Mouse (Mus musculus) stomach, embryonic 15.5 days (tissue): ENCODE results near the gene Spata5. TPM values are rescaled to one million over a fixed set of nuclear protein-coding genes. Genes with fewer than 3 reads are reported as not detected.
"Not testable (repeated sequence)": the region's sequence is repeated elsewhere in the genome, so short reads cannot be mapped to it uniquely, and the experiment has no call there.

Experiments
- ATAC-seq: fragments of 200-750 bp; cut with Nextera tagmentation; 2 replicates; pipeline ENCODE4 v1.8.0; 2017; ENCODE audit warnings: low read depth, moderate number of reproducible peaks, moderate TSS enrichment; ENCODE audit not compliant: insufficient read depth, low FRiP score
- H3K27ac ChIP-seq: fragments of 300-500 bp; sonication (generic); 2 replicates; pipeline ENCODE4 v1.5.1; 2015; ENCODE audit warnings: mild to moderate bottlenecking, inconsistent platforms
- H3K27me3 ChIP-seq: fragments of 300-500 bp; sonication (generic); replicated peaks from 2 replicates; pipeline ENCODE4 v1.6.1; 2015; ENCODE audit warnings: inconsistent platforms
- H3K36me3 ChIP-seq: fragments of 300-500 bp; sonication (generic); 2 replicates; pipeline ENCODE4 v1.6.1; 2015; ENCODE audit warnings: inconsistent platforms
- H3K4me1 ChIP-seq: fragments of 300-500 bp; sonication (generic); 2 replicates; pipeline ENCODE4 v1.6.1; 2015; ENCODE audit warnings: inconsistent platforms
- H3K4me2 ChIP-seq: fragments of 300-500 bp; sonication (generic); 2 replicates; pipeline ENCODE4 v1.6.1; 2015; ENCODE audit warnings: mild to moderate bottlenecking, inconsistent platforms
- H3K4me3 ChIP-seq: fragments of 300-500 bp; sonication (generic); replicated peaks from 2 replicates; pipeline ENCODE4 v1.5.1; 2015; ENCODE audit warnings: inconsistent platforms
- H3K9ac ChIP-seq: fragments of 300-500 bp; sonication (generic); 2 replicates; pipeline ENCODE4 v1.6.1; 2015; ENCODE audit warnings: inconsistent platforms
- H3K9me3 ChIP-seq: fragments of 300-500 bp; sonication (generic); 2 replicates; pipeline ENCODE4 v1.6.1; 2016; ENCODE audit warnings: inconsistent platforms
- WGBS: fragments of 180-500 bp; shearing (Covaris S2); methylation state at CpG from one replicate; pipeline ENCODE4 v1.1.7; 2015; 5-methylcytosine and 5-hydroxymethylcytosine counted together
- polyA plus RNA-seq: library from polyadenylated mRNA; unstranded; fragments of >200 nt; fragmentation: Nextera tagmentation; extraction: Ambion mirVana; gene quantifications from 2 replicates; pipeline ENCODE4 v1.2.1, GENCODE M21; 2015

Gene Spata5
- polyA plus RNA-seq, 1 experiment from 2014 or later, result 28.7 TPM

DNA sequence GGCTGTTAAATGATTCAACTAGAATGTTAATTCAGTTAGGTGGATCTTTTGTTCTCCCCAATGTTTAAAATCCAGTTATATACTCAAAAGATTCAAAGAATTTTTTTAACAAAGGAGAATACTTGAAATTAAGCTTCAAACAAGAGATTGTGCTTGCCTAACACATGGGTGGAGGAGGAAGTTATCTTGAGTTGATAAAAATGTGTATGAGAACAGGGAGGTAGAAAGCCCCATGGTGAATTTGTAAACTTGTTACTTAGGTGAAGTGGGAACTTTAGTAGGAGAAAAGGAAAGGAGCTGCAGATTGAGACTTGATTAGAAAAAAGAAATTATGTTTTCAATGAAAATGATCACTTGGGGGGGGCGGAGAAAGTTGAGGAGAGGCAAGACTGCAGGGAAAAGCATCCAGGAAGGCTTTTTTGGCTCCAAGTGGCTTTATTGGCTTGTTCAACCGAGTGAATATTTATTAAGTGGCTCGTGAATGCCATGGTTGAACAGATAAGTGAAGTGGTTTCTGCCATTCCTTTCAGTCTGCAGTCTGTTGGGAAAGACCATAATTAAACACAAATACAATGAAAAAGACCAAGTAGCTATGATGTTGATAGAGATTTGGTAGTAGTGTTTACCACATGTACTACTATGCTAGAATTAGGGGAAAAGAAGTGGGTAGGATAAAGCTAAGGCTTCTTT, 100.8 kb downstream of the Spata5 start:
- no peaks in the 10 kb centered on the region for H3K9me3 ChIP-seq
- H3K27me3 ChIP-seq, result no peaks in the 10 kb centered on the region
- no peak overlapping the region for H3K9ac ChIP-seq
- 76% methylated on average over 3 of the region's 3 CpGs for WGBS
- H3K36me3 ChIP-seq, result no peaks in the 10 kb centered on the region
- no peak overlapping the region for H3K4me3 ChIP-seq
- no peak overlapping the region for H3K4me2 ChIP-seq
- no peak for ATAC-seq
- H3K4me1 ChIP-seq, result no peaks in the 10 kb centered on the region
- H3K27ac ChIP-seq, result no peak overlapping the region

DNA sequence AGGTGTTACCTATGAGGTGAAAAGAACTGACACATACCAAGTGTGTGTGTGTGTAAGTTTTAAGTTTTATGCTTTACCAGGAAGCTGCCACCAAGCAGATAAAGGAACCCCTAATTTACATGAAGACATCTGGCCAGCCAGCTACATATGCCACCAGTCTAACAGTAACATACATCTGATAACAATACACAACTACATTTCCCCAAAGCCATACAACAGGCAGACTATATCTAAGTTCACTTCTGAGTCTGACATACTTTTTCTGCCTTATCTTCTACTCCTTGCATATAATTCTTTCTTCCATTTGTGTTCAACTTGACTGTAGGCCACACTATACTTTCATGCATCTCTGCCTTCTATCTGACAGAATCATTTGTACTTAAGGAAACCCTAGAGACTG, 112.4 kb downstream of the Spata5 start:
- no peaks in the 10 kb centered on the region for H3K27me3 ChIP-seq
- no peak overlapping the region for H3K9ac ChIP-seq
- H3K4me3 ChIP-seq, result no peak overlapping the region
- no peaks in the 10 kb centered on the region for H3K4me1 ChIP-seq
- no peaks in the 10 kb centered on the region for H3K36me3 ChIP-seq
- no peak overlapping the region for H3K27ac ChIP-seq
- ATAC-seq, result no peak
- no peaks in the 10 kb centered on the region for H3K9me3 ChIP-seq
- H3K4me2 ChIP-seq, result no peak overlapping the region

DNA sequence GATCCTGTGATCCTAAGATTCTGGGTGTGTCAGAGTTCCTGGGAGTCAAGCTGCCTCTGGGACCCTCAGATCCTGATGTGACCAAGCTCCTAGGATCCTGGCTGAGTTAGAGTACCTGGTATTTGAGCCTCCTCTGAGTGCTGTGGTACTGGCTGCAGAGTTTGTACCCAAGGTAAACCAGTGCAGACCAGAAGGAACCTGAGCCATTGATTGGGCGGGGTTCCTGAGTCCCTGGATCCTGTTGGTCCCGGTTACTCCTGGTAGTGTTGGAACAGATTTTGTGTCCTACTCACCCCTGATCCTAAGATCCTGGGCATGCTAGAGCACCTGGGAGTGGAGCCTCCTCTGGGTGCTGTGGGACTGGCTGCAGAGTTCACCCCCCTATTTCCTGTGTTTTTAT, 121.0 kb downstream of the Spata5 start:
- not testable (repeated sequence) for H3K36me3 ChIP-seq, H3K4me1 ChIP-seq, H3K9ac ChIP-seq, ATAC-seq, H3K9me3 ChIP-seq, H3K27me3 ChIP-seq, H3K4me2 ChIP-seq, H3K27ac ChIP-seq, H3K4me3 ChIP-seq
- 97% methylated on average over 2 of the region's 2 CpGs for WGBS

DNA sequence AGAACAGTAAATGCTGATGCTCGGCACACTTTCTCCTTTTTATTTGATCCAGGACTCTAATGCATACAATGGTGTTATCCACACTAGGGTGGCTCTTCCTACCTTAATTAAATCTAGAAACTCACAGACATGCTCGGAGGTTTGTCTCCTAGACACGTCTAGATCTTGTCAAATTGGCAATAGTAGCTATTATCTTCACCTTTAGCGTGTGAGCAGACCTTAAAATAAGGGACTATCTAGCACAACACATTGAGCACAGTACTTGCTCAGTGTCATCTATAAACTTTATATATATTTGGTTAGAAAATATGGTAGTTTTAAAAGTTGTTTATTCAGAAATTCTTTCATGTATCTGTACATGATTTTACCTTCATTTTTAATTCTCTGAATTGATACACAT, 126.7 kb downstream of the Spata5 start:
- H3K9me3 ChIP-seq, result no peaks in the 10 kb centered on the region
- no peaks in the 10 kb centered on the region for H3K27me3 ChIP-seq
- H3K4me1 ChIP-seq, result no peaks in the 10 kb centered on the region
- no peak overlapping the region for H3K4me3 ChIP-seq
- no peak overlapping the region for H3K4me2 ChIP-seq
- WGBS, result 87% methylated on average over 4 of the region's 4 CpGs
- no peak overlapping the region for H3K27ac ChIP-seq
- H3K9ac ChIP-seq, result no peak overlapping the region
- no peaks in the 10 kb centered on the region for H3K36me3 ChIP-seq
- ATAC-seq, result no peak

DNA sequence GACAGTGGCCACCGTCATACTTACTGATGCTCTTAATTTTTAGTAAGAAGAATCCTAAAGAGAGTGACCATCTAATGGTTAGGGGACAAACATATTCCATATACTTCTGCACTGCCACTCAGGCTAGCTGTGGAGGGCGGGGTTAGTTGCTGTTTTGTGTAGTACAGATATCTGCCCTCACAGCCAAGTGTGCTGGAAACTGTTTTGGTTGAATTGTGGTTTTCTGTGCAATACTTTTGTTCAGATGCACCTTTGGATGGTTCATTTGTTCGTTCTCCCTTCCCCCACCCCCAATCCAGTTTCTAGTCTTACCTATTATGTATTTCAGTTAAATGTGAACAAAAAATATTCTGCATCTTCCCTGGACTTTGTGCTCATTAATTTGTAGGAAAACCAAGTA, 130.5 kb downstream of the Spata5 start:
- H3K36me3 ChIP-seq, result no peaks in the 10 kb centered on the region
- H3K27me3 ChIP-seq, result no peaks in the 10 kb centered on the region
- H3K27ac ChIP-seq, result no peak overlapping the region
- peak; percentile 75; the same call in 1 of the 2 replicates for ATAC-seq
- no peak overlapping the region for H3K9ac ChIP-seq
- no peaks in the 10 kb centered on the region for H3K4me1 ChIP-seq
- H3K4me3 ChIP-seq, result no peak overlapping the region
- no peak overlapping the region for H3K4me2 ChIP-seq
- no peaks in the 10 kb centered on the region for H3K9me3 ChIP-seq
- WGBS, result 82% methylated on average over 3 of the region's 3 CpGs

DNA sequence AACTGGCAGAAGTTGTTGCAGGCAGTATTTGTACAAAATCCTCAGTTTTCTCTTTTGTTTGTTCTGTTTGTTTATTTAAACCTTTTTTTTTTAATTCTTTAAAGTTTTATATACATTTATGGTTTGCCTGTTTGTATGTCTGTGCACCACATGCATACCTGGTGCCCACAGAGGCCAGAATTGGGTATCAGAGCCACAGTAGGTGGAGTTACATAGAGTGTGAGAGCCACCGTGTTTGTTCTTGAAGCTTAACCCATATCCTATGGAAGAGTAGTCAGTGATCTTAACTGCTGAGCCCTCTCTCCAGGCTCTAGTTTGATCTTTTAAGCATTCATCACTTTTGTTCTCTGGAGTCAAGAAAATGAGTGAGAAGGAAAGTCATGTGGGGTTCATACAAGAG, 130.9 kb downstream of the Spata5 start:
- Histone ChIP-seq H3K27me3 (no peaks in the 10 kb centered on the region), H3K36me3 (no peaks in the 10 kb centered on the region), H3K9ac (no peak overlapping the region), H3K4me2 (no peak overlapping the region), H3K27ac (no peak overlapping the region), H3K9me3 (no peaks in the 10 kb centered on the region), H3K4me3 (no peak overlapping the region), H3K4me1 (no peaks in the 10 kb centered on the region)
- no peak; the same call in 1 of the 2 replicates for ATAC-seq
- 50% methylated on average over 1 of the region's 1 CpGs for WGBS

DNA sequence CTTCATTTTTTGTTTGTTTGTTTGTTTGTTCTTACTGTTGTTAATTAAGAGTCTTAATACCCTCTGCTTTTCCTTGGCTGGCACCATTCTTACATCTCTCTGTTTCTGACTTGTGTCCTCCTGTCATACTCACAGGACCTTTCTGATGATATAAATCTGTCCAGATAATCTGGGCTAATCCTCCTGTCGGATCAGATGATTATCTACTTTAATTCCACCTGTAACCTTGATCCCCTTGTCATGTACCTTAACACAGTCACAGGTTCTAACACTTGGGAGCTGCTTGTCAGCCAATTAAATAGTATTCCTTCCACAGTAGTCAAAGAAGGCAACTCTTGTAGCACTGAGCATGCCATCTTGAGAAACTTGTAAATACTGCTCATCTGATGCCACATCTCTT, 131.8 kb downstream of the Spata5 start:
- Histone ChIP-seq H3K9ac (no peak overlapping the region), H3K4me2 (no peak overlapping the region), H3K36me3 (no peaks in the 10 kb centered on the region), H3K4me3 (no peak overlapping the region), H3K4me1 (0 out of 2 replicates have a peak, but pooled peaks cover 7% of the 10 kb centered on the region), H3K27ac (no peak overlapping the region), H3K27me3 (no peaks in the 10 kb centered on the region), H3K9me3 (no peaks in the 10 kb centered on the region)
- WGBS, result 61% methylated on average over 1 of the region's 1 CpGs
- ATAC-seq, result no peak

DNA sequence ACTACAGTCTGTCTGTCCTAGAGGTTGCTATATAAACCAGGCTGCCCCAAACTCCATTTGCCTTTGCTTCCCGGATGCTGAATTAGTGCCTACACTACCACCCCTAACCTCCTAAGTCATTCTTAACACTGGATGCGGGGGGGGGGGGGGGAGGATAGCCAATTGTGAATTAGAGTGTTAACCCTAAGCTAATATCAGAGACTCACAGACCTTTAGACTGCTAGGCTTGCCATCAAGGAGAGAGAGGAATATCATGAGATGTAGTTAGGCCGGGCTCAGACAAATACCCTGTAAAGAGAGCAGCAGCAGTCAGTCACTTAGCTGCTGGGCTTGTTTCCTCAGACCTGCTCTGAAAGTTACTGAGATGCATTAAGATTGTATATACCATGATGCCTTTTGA, 132.5 kb downstream of the Spata5 start:
- Histone ChIP-seq H3K9me3 (no peaks in the 10 kb centered on the region), H3K4me1 (peaks cover 14% of the 10 kb centered on the region), H3K4me2 (no peak overlapping the region), H3K27me3 (no peaks in the 10 kb centered on the region), H3K4me3 (no peak overlapping the region), H3K36me3 (no peaks in the 10 kb centered on the region), H3K27ac (no peak overlapping the region), H3K9ac (no peak overlapping the region)
- 79% methylated on average over 3 of the region's 3 CpGs for WGBS
- ATAC-seq, result no peak

DNA sequence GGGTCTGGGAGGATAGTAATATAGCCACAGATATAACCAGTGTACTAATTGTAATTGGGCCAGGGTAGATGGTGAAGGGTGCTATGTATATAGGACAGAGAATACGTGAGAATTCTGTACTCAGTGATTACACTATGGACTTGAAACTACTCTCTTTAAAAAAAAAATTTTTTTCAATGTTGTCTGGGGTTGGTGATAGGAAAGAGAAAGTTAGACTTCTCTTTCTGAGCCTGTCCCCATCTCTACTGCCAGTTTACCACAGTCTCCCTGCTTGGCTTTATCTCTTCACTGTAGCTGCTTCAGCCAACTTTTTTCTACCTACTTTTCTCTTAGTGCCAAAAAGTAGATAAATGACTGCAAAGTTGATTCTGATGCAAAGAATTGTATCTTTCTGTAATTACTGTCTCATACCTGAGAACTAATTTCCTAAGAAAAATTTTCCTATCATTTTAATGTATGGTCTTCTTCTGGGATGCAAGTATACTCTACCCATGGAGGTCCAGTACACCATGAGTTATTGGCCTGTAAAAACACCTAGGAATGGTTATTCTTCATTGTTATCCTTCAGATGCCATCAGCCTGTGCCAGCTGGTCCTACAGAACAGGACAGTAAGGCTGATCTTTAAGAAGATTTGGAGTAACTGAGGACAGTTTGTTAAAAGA, 133.8 kb downstream of the Spata5 start:
- H3K9ac ChIP-seq, result no peak overlapping the region
- no peaks in the 10 kb centered on the region for H3K9me3 ChIP-seq
- H3K4me3 ChIP-seq, result no peak overlapping the region
- H3K36me3 ChIP-seq, result no peaks in the 10 kb centered on the region
- peaks cover 16% of the 10 kb centered on the region for H3K4me1 ChIP-seq
- WGBS, result 74% methylated on average over 1 of the region's 1 CpGs
- no peak overlapping the region for H3K27ac ChIP-seq
- H3K27me3 ChIP-seq, result no peaks in the 10 kb centered on the region
- no peak overlapping the region for H3K4me2 ChIP-seq
- no peak for ATAC-seq

DNA sequence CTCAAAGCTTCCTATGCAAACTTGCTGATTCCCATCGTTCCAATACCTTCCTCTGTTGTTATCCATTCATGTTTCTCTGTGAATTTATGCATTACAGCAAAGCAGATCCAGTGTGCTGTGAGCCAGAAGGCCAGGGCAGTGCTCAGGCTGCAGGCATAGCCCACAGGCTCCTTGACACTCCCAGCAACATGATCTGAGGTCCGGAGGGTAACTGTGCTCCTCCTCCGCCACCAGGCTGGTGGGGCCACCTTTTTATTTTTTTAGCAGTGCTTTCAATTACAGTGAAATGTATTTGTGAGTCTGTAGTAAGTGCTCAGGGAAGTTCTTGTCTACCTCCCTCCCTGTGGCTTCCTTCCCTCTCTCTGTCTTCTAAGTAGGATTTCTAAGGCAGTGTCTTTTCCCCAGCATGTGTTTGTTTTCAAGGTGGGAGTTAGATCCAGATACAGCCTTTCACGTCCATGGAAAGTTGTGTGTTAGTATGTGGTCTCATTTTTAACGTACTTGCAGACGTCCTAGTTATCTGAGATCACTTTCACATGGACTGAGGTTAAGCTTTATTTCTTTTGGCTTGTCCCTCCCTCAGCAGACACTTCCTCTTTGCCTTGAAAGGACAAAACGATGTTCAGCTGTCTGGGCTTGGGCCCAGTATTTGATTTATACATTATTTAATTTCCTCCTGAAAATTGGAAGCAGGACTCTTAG, 136.9 kb downstream of the Spata5 start:
- peaks cover 16% of the 10 kb centered on the region for H3K4me1 ChIP-seq
- no peak overlapping the region for H3K4me3 ChIP-seq
- H3K36me3 ChIP-seq, result no peaks in the 10 kb centered on the region
- WGBS, result 20% methylated on average over 7 of the region's 7 CpGs
- no peaks in the 10 kb centered on the region for H3K9me3 ChIP-seq
- H3K4me2 ChIP-seq, result 0 out of 2 replicates have a peak overlapping the region, but pooled peaks have one; percentile 5
- H3K9ac ChIP-seq, result no peak overlapping the region
- H3K27ac ChIP-seq, result peak overlapping the region; percentile 85
- no peak for ATAC-seq
- no peaks in the 10 kb centered on the region for H3K27me3 ChIP-seq

DNA sequence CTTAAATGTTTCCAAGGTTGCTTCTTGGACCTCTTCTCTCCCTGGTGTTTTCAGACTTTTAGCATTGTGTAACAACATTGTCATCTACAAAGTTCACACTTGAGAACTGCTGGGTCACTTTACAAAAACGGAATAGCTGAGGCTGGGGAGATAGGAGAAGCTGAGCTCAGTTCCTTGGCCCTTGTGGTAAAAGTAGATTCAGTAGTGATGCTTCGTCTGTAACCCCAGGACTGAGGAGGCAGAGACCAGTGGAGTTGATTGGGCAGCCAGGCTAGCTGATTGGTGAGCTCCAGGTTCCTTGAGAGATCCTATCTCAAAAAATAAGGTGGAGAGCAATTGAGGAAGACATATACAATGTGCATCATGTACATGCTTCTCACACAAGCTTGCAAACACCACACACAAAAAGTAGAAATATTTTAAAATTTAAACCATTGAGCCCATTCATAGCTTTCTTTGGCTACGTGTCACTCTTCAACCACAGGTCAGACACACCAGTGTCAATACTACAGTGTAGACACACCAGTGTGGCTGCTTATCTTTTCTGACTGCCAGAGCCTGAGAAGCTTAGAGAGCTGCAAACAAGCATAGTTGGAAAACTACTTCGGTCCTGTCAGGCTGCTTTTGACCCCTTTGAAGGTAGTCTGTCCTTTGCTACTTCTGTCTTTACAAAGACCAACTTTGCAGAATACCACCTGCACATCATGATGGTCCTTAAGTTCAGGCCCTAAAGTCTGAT, 138.2 kb downstream of the Spata5 start:
- 69% methylated on average over 4 of the region's 4 CpGs for WGBS
- H3K27me3 ChIP-seq, result no peaks in the 10 kb centered on the region
- peaks cover 16% of the 10 kb centered on the region for H3K4me1 ChIP-seq
- H3K4me2 ChIP-seq, result no peak overlapping the region
- peak overlapping the region; percentile 85 for H3K27ac ChIP-seq
- H3K9ac ChIP-seq, result no peak overlapping the region
- no peaks in the 10 kb centered on the region for H3K9me3 ChIP-seq
- no peak overlapping the region for H3K4me3 ChIP-seq
- ATAC-seq, result peak; percentile 79
- H3K36me3 ChIP-seq, result no peaks in the 10 kb centered on the region

DNA sequence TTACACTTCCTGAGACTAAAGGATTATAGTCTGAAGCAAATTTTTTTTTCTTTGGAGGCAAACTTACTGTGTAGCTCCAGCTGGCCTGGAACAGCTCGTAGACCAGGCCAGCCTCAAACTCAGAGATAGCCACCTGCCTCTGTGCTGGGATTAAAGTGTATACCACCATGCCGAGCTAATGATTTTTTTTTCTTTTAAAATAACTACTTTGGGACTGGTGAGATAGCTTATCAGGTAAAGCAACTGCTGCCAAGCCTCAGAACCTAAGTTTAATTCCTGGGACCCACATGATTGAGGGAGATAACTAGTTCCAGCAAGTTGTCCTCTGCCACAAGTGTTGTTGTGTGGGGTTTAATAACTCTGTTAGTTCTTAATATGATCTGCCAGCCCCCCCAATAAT, 139.6 kb downstream of the Spata5 start:
- no peaks in the 10 kb centered on the region for H3K36me3 ChIP-seq
- no peak overlapping the region for H3K4me2 ChIP-seq
- H3K9me3 ChIP-seq, result no peaks in the 10 kb centered on the region
- 56% methylated on average over 2 of the region's 2 CpGs for WGBS
- peak; percentile 81 for ATAC-seq
- no peaks in the 10 kb centered on the region for H3K27me3 ChIP-seq
- H3K4me1 ChIP-seq, result peaks cover 16% of the 10 kb centered on the region
- no peak overlapping the region for H3K9ac ChIP-seq
- no peak overlapping the region for H3K27ac ChIP-seq
- no peak overlapping the region for H3K4me3 ChIP-seq
